Mouse (Mus musculus) cerebellum, postnatal 4 days (tissue): ENCODE measurements around the gene Satb2.
"Not testable (repeated sequence)": the region's sequence is repeated elsewhere in the genome, so short reads cannot be mapped to it uniquely, and the experiment has no call there.

Experiments
- DNase-seq, 2 experiments: peaks; one replicate each; pipeline ENCODE4 v3.0.0; 2022; ENCODE audit warnings: low spot score in 2 of 2, mixed read lengths in 1 of 2

The Satb2 gene

DNA sequence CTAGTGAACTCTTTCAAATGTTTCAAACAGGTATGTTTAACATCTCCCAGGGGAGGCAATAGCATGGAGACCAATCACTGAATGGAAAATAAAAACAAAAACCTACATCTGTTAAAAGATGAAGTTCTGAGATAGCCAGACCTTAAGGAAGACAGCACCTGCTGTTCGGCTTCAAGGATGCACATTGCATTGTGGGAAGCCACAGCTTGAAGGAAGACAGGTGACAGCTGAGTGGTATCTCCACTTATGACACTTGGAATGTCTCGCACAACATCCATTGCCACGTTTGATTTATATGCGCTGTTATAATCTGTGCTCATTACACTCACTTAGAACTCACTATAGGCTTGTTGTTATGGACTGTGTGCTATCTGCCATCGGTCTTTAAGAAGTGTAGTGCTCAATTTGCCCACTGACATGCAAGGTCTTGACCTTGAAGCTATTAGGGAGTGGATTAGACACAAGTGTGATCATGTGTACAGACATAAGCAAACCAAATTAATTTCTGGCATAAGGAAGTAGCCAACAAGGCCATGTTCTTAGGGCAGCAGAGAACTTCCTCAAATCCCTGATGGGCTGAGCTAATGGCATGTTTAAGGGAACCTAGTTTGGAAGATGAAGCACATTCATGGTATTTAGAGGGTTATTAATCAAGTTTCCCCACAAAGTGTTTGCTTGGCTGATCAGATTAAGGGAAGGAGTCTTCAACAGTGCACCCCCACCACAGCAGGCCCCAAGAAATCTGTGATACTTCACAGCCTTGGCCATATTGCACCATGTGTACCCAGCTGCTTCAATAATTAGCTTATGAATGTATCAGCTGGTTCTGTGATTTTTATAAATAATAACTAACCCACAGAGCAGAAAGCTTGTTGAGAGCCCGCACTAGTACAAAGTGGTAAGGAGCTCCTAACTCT is 144.2 kb downstream of the Satb2 start:
- DNase-seq = peak in 1 of 2 experiments; percentile 16

DNA sequence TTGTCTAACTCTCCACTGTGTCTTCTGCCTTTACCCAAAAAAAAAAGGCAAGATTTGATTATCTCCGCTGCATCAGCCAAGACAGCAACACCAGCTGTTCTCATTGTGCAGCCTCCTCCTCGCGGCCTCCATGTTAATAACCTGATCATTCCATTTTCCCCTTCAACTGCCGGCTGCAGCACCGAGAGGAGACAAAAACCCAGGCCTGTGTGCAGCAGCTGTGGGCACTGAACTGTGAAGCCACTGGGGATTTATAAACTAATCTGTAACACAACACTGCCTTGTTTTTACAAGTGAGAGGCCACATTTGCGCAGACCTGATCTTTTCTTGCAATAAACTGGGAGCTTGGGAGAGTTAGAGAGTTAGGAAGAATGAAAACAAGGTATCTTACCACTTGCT is 145.1 kb downstream of the Satb2 start:
- peak in 1 of 2 experiments; percentile 60 for DNase-seq

DNA sequence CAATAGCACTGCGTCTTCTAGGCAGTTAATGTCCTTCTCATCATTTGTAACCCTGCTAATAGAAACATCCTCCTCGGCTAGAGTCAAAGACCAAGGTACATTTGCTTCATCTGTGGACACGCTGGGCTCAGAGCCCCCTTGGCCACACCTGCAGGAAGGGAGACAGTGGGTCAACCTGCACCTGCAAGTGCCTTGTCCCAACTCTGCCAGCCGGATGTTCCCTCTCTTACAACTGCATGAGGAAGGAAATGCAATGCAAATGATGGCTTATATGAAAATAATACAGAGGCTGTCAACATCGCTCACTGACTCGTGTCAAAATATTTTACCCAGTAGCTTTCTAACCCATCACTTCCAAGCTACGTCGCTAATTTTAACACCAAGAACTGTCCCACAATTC is 145.7 kb downstream of the Satb2 start:
- no peak for DNase-seq

DNA sequence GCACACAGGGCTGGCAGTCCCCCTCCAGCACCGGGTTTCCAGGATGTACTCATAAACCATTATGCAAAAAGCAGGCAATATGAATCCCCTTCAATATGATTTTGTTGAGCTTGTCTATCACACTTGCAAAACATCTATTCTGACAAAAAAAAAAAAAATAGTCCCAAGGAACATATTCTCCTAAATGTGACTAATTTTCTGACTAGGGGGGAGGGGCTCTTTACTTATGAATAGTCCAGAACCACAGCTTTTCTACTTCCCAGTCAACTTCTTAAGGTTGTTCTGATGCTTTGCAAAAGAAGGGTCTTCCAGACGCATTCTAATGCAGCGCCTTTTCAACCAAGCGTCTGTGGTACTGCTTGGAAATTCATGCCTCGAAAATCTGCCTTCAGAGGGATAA is 155.7 kb downstream of the Satb2 start:
- no peak for DNase-seq

DNA sequence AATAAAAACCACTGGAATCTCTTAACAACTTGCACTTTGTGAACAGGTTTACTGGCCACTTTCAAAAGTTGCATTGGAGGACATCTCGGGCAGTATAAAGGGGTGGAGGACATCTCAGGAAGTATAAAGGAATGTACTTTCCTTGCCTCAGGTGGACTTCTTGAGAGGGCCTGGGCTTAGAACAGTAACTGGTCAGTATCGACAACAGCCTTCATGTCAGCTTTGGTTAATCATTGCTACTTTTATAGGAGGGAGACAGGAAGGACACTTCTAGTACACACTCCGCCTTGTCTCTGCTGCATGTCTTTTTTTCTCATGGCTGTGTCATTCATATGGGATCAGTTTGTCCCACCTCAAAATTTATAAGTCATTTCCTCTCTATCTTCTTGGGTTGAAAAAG is 156.4 kb downstream of the Satb2 start:
- DNase-seq = no peak

DNA sequence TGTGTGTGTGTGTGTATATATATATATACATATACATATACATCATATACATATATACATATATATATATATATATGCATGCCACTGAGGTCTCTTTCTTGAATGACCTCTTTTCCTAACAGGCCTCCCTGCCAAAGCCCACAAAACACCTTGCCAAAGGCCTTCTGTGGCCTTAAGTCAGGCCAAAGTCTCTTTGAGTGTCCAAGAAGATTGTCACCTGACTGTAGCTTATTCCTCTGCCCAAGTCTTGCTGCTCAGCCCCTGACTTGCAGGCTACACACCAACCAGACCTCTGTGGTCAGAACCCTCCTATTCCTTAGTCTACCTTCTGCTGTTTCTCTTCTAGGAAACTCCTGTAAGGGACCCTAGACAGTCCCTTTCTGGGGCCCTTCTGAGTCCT is 164.9 kb downstream of the Satb2 start:
- no peak for DNase-seq

DNA sequence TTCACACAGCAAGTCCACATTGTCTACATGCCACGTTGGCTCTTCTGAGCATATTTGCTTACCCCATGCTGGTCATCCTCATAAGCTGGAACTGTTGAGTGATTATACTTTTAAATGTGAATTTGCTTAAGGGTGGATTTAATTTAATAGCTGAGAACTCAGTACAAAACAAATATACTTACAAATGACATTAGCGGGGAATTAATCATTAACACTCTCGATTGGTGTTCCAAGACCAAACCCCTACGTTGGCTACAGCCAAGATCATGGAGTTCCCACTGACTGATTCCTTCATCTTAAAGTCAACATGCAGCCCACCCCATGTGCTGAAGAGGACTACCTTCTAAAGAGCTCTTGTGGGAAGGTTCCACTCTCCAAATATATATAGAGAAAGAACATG is 165.5 kb downstream of the Satb2 start:
- no peak for DNase-seq

DNA sequence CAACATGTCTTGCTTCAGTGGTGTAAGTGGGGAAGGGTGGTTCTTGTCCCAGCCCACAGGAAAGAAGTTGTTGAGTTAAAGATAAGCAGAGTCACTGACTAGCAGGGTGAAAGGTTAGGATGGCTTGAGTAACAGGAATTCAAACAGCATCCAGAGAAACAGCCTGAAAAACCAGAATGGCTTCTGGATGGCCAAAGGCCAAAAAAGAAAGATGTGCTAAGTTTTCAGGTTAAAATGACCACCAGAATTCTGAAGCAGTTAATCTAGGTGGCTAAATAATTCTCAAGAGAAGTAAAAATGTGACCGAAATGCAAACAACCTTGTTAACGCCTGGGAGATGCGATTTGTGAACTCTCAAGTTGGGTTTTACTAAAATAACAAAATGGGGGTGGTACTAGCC is 167.0 kb downstream of the Satb2 start:
- no peak for DNase-seq

DNA sequence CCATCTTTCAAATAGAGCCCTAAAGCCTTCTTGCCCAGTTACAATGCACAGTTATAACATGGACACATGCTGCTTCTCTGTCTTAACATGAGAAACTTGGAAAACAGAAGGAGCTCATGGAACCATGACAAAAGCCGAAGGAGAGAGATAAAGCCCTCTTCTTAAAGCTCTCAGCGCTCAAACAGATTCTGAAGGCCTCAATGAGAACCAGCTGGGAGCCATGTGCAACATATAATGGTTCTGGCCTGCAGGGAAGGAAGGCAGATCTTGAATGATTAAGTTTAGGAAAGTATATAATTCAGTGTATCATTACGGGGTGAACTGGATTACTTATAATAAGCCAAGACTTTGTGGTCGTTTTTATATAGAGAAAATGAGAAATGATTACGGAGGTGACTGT is 172.4 kb downstream of the Satb2 start:
- DNase-seq = no peak

DNA sequence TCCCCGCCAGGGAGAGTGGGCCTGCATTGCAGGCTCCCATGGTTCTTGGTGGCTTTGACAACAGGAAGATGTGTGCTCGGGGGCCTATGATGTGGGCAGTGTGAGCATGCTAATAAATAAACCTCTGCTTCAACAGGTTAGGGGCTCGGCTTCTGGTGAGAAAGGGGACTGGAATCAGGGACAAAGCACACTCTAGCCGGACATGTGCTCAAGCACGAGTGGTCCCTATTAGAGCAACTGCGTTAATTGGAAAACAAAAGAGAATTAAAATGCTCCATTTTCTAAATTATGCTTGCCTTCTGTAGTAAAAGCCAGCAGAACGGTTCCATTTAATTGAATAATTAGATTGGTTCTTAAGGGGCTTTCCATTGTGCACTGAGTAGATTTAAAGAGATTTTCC is 177.8 kb downstream of the Satb2 start:
- no peak for DNase-seq

DNA sequence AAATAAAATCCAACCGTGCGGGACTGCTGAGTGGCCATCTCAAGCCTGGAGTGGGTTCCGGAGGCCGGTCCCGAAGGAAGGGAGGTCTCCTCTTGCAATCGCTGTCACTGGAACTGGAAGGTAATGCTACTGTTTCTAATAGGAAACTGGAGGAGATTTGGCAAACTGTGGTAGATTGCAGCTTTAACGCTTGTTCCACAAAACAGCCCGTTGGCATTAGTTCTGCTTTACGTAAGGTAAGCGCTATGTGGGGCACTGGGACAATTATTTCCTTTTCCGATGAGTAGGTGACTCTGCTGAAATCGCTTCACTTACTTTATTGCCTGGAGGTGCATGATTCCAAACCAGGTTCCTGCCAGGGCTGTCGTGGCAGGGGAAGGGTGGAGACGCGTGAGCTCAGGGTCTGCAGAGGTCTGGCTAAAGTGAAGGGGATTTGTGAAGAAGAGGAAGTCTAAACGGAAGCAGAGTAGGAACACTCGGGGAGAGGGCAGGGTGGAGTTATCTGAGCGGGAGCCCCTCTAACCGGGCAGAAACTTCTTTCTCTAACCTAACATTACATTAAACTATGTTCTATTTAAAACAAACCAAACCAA is 183.3 kb downstream of the Satb2 start:
- no peak for DNase-seq

DNA sequence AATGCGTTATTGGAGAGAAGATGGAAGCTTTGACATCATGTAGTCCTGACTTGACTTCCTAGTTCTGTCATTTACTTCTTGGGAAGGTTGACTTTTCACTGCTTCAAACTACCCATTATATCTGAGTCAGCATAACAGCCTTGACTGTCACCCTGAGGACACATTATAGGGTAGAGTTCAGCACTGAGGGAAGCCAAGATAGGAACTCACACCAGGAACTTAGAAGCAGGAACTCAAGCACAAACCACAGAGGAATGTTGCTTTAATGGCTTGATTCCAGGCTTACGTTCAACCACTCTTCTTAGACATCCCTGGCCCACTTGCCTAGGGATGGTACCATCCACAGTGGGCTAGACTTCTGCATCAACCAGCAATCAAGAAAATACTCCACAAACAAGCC is 188.8 kb downstream of the Satb2 start:
- DNase-seq = no peak

DNA sequence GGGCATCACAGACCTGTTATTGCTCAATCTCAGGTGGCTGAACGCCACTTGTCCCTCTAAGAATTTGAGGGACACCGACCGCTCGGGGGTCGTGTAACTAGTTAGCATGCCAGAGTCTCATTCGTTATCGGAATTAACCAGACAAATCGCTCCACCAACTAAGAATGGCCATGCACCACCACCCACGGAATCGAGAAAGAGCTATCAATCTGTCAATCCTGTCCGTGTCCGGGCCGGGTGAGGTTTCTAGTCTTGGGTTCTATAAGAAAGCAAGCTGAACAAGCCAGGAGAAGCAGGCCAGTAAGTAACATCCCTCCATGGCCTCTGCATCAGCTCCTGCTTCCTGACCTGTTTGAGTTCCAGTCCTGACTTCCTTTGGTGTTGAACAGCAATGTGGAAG is 196.3 kb downstream of the Satb2 start:
- DNase-seq = not testable (repeated sequence)

DNA sequence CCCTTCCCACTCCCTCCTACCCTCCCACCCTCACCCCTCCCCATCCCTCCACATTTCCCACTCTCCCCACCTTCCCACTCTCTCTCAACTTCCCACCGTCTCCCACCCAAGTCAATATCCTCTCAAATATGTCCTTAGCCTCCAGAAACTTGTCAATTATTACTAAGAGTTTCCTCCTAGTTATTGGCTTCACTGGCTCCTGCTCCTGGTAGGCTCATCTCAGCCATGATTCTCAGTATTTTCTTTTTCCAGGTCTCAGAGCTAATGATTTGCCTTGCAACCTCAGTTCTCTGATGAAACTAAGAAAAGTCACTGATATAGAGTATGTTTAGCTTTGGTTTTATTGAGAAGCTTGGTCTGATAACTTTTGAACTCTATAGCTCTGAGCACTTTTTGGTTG is 214.2 kb downstream of the Satb2 start:
- DNase-seq = no peak

DNA sequence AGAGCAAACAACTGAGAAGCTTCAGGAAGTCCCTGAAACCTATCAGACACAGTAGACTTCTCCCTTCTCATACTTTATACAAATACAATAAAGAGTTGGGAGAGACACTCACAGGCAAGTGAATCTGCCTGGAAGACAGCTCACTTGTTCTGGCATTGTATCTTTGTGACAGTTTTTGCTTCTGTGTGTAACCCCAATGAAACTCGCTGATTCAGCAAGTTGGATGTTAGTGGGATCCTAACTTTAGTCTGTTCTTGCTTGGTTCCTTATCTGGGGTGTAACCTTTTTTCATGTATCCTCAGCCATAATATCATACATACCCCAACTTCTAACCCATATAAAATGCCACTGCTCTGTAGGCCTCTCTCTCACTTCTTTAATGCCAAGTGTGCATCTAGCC is 216.9 kb downstream of the Satb2 start:
- DNase-seq = no peak

DNA sequence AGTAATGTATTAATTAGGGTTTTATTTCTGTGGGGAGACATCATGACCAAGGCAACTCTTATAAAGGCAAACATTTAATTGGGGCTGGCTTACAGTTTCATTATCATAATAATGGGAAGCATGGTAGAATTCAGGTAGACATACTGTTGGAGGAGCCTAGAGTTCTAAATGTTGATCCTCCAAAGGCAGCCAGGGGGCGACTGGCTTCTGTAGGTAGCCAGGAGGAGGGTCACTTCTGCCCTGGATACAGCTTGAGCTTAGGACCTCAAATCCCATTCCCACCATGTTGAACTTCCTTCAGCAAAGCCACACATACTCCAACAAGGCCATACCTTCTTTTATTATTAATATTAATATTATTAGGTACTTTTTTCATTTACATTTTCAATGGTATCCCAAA is 225.2 kb downstream of the Satb2 start:
- DNase-seq = no peak

DNA sequence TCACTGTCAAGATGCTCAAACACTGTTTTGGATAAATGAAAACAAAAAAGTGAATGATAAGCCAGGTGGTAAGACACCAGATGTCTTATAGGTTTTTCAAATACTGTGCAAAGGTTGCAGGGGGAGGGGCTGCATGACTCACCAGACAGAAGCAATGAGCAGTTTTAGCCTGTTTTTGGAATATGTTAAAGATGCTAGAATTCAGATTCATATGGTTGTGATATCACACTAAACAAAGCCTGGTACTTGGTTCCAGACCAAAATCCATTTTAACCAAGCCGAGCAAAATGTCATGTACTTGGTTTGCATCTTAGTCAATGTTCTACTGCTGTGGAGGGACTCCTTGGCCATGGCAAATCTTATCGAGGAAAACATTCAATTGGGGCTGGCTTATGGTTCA is 227.8 kb downstream of the Satb2 start:
- DNase-seq = no peak

DNA sequence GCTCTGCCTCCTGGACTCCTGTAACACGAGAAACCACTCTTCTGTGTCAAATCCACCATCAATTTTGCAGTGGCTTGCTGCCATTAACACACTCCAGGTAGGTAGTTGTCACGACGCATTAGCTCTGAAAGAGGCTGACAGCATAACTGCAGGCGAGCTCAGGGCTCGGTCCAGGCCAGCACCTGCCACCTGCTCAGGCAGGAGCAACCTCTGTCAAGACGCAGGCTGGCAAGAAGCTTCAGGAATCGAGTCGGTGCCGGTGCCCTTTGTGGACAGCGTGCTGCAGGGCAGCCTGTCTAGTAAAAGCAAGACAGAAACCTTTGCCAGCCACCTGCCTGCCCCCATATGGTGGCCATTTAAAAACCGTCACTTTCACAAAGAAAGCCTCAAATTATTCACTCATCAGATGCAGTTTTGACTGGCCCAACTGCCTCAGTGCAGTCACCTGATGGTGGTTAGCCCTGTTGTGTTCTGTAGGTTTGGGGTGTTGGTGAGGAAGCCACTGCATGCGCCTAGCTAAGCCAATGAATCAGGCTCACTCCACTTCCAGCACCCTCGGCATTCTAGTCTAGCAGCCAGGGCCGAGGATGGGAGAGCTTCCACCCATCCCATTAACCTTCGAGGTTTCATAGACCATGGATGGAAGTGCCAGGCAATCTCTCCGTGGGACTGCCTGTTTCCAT is 228.7 kb downstream of the Satb2 start:
- DNase-seq = peak in 1 of 2 experiments; percentile 51

DNA sequence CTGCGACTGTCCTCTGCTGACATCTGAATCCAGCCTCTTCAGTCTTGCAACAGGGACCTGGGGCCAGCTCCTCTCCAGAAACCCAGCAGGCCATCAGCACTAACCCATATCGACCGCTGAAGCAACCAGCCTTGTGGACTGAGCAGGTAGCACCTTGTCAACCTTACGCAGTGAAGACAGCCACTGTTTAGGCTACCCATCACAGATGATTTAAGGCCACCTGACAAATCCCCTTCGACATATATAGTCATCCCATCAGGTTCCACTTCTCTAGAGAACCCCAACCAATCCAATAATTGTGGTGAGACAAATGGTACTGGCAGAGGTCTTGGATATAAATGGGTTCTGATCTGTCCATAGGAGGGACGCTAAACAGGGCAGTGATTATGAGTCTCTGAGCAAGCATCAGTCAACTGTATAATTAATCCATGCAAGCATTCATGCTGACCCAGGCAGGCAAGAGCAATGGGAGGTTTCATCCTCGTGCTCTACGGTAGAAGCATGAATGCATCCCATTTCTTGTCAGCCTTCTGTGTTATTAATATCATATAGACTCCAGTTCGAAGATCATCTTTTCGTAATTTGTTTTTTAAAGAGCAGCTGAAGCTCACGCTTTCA is 229.5 kb downstream of the Satb2 start:
- peak in 1 of 2 experiments; percentile 2 for DNase-seq
